Mouse (Mus musculus) neural tube, embryonic 11.5 days (tissue): ENCODE measurements around the gene Gk. TPM values are rescaled to one million over a fixed set of nuclear protein-coding genes. Genes with fewer than 3 reads are reported as not detected.
A peak's percentile ranks its signal among the peaks of the same experiment; 100 is the strongest.

Experiments
- ATAC-seq: fragments of 200-750 bp; cut with Nextera tagmentation; 2 replicates; pipeline ENCODE4 v1.8.0; 2017; ENCODE audit warnings: moderate number of reproducible peaks, mild to moderate bottlenecking, moderate TSS enrichment, moderate library complexity; ENCODE audit not compliant: insufficient read depth, low FRiP score, low TSS enrichment
- DNase-seq: peaks from one replicate; pipeline ENCODE4 v3.0.0-alpha.2; 2015; ENCODE audit warnings: low spot score
- H3K27ac ChIP-seq: fragments of 300-500 bp; sonication (generic); 2 replicates; pipeline ENCODE4 v1.5.1; 2014; ENCODE audit warnings: low read depth, mild to moderate bottlenecking, low read length
- H3K27me3 ChIP-seq: fragments of 300-500 bp; sonication (generic); 2 replicates; pipeline ENCODE4 v1.6.1; 2014; ENCODE audit warnings: mild to moderate bottlenecking, low read length, mixed read lengths; ENCODE audit not compliant: control insufficient read depth, insufficient read depth
- H3K36me3 ChIP-seq: fragments of 300-500 bp; sonication (generic); 2 replicates; pipeline ENCODE4 v1.6.1; 2014; ENCODE audit warnings: mild to moderate bottlenecking, low read length, moderate library complexity, mixed read lengths; ENCODE audit not compliant: control insufficient read depth, insufficient read depth
- H3K4me1 ChIP-seq: fragments of 300-500 bp; sonication (generic); 2 replicates; pipeline ENCODE4 v1.6.1; 2014; ENCODE audit warnings: low read length, mixed read lengths; ENCODE audit not compliant: control insufficient read depth, insufficient read depth
- H3K4me2 ChIP-seq: fragments of 300-500 bp; sonication (generic); 2 replicates; pipeline ENCODE4 v1.6.1; 2014; ENCODE audit warnings: low read depth, mild to moderate bottlenecking, moderate library complexity
- H3K4me3 ChIP-seq: fragments of 300-500 bp; sonication (generic); 2 replicates; pipeline ENCODE4 v1.5.1; 2014; ENCODE audit warnings: low read depth, low read length
- H3K9ac ChIP-seq: fragments of 300-500 bp; sonication (generic); 2 replicates; pipeline ENCODE4 v1.6.1; 2014; ENCODE audit warnings: mild to moderate bottlenecking, low read length
- H3K9me3 ChIP-seq: fragments of 300-500 bp; sonication (generic); 2 replicates; pipeline ENCODE4 v1.6.1; 2016; ENCODE audit warnings: low read length; ENCODE audit not compliant: control insufficient read depth
- WGBS: fragments of 180-500 bp; shearing (Covaris S2); extraction: QIAGEN DNeasy Blood & Tissue Kit; methylation state at CpG from one replicate; pipeline ENCODE4 v1.1.7; 2014; 5-methylcytosine and 5-hydroxymethylcytosine counted together
- polyA plus RNA-seq: library from polyadenylated mRNA; unstranded; fragments of >200 nt; fragmentation: Nextera tagmentation; extraction: Ambion mirVana; gene quantifications from 2 replicates; pipeline ENCODE4 v1.2.1, GENCODE M21; 2014

Gene Gk
- 9.0 and 9.2 TPM in 2 replicates for polyA plus RNA-seq

GRCm38 (mm10) chrX:85776544-85777087 is at the start of gene Gk:
Gene Gk (minus strand): TSS chrX:85776819.
- ATAC-seq (peak; percentile 99), DNase-seq (peak; percentile 94)
- H3K9me3 ChIP-seq: no peaks in the 10 kb centered on the region
- H3K4me2 ChIP-seq: peak within 1 kb of the TSS; percentile 50
- WGBS: 14% methylated on average over 33 of the region's 45 CpGs
- H3K27me3 ChIP-seq: no peaks in the 10 kb centered on the region
- no peaks in the 10 kb centered on the region for H3K36me3 ChIP-seq
- H3K27ac ChIP-seq: no peak within 1 kb of the TSS; the same call in 1 of the 2 replicates
- H3K4me1 ChIP-seq: no peaks in the 10 kb centered on the region
- H3K4me3 ChIP-seq: peak within 1 kb of the TSS; percentile 46
- H3K9ac ChIP-seq: peak within 1 kb of the TSS; percentile 62

GRCm38 (mm10) chrX:85804706-85805376 is 28.2 kb upstream of the Gk start:
- H3K9me3 ChIP-seq: no peaks in the 10 kb centered on the region
- DNase-seq (no peak), ATAC-seq (no peak)
- H3K27me3 ChIP-seq: no peaks in the 10 kb centered on the region
- no peak overlapping the region for H3K4me3 ChIP-seq
- 75% methylated on average over 4 of the region's 4 CpGs for WGBS
- no peak overlapping the region for H3K27ac ChIP-seq
- no peak overlapping the region for H3K4me2 ChIP-seq
- no peaks in the 10 kb centered on the region for H3K36me3 ChIP-seq
- no peaks in the 10 kb centered on the region for H3K4me1 ChIP-seq
- H3K9ac ChIP-seq: no peak overlapping the region

- no peaks in the 10 kb centered on the region for H3K27me3 ChIP-seq
- no peak overlapping the region for H3K27ac ChIP-seq
- H3K4me1 ChIP-seq: no peaks in the 10 kb centered on the region
- DNase-seq: no peak
- H3K4me2 ChIP-seq: no peak overlapping the region
- no peak overlapping the region for H3K4me3 ChIP-seq
- no peaks in the 10 kb centered on the region for H3K9me3 ChIP-seq
- no peaks in the 10 kb centered on the region for H3K36me3 ChIP-seq
- H3K9ac ChIP-seq: no peak overlapping the region
- no peak for ATAC-seq
These were observed 26.4 kb upstream of the Gk start for GRCm38 (mm10) chrX:85803006-85803405.

- WGBS: 84% methylated on average over 2 of the region's 2 CpGs
- no peaks in the 10 kb centered on the region for H3K4me1 ChIP-seq
- no peaks in the 10 kb centered on the region for H3K27me3 ChIP-seq
- DNase-seq: no peak
- no peak overlapping the region for H3K27ac ChIP-seq
- no peak overlapping the region for H3K4me2 ChIP-seq
- ATAC-seq: no peak
- no peaks in the 10 kb centered on the region for H3K9me3 ChIP-seq
- no peaks in the 10 kb centered on the region for H3K36me3 ChIP-seq
- H3K9ac ChIP-seq: no peak overlapping the region
- H3K4me3 ChIP-seq: no peak overlapping the region
These were observed 20.8 kb upstream of the Gk start for GRCm38 (mm10) chrX:85797449-85797848.

GRCm38 (mm10) chrX:85778346-85778745 is 1.7 kb upstream of the Gk start:
- ATAC-seq: no peak
- 73% methylated on average over 3 of the region's 3 CpGs for WGBS
- H3K9ac ChIP-seq: no peak overlapping the region

GRCm38 (mm10) chrX:85777141-85777540 is 522 bp upstream of the Gk start:
- H3K9ac ChIP-seq: peak overlapping the region; percentile 62
- H3K4me3 ChIP-seq: peak overlapping the region; percentile 46
- ATAC-seq (peak; percentile 57), DNase-seq (no peak)
- H3K4me1 ChIP-seq: no peaks in the 10 kb centered on the region
- 16% methylated on average over 17 of the region's 17 CpGs for WGBS
- H3K27me3 ChIP-seq: no peaks in the 10 kb centered on the region
- H3K9me3 ChIP-seq: no peaks in the 10 kb centered on the region
- H3K4me2 ChIP-seq: peak overlapping the region; percentile 32
- no peaks in the 10 kb centered on the region for H3K36me3 ChIP-seq
- no peak overlapping the region; the same call in 1 of the 2 replicates for H3K27ac ChIP-seq

More at GRCm38 (mm10) chrX:85778346-85778745, 1.7 kb upstream of the Gk start:
- Histone ChIP-seq H3K9me3 (no peaks in the 10 kb centered on the region), H3K4me1 (no peaks in the 10 kb centered on the region), H3K36me3 (no peaks in the 10 kb centered on the region), H3K4me2 (no peak overlapping the region), H3K27me3 (no peaks in the 10 kb centered on the region), H3K27ac (no peak overlapping the region), H3K4me3 (no peak overlapping the region)
- DNase-seq: no peak

GRCm38 (mm10) chrX:85775879-85776543 is 608 bp downstream of the Gk start:
- Histone ChIP-seq H3K9me3 (no peaks in the 10 kb centered on the region), H3K9ac (peak overlapping the region; percentile 50), H3K36me3 (no peaks in the 10 kb centered on the region), H3K27me3 (no peaks in the 10 kb centered on the region), H3K4me2 (peak overlapping the region; percentile 50), H3K4me3 (peak overlapping the region; percentile 39), H3K27ac (no peak overlapping the region), H3K4me1 (no peaks in the 10 kb centered on the region)
- DNase-seq: no peak
- WGBS: 14% methylated on average over 14 of the region's 22 CpGs
- no peak; the same call in none of the 2 replicates for ATAC-seq

GRCm38 (mm10) chrX:85771303-85771702 is 5.3 kb downstream of the Gk start:
- H3K9ac ChIP-seq: no peak overlapping the region
- ATAC-seq: no peak
- H3K27ac ChIP-seq: no peak overlapping the region
- H3K36me3 ChIP-seq: no peaks in the 10 kb centered on the region
- H3K4me1 ChIP-seq: no peaks in the 10 kb centered on the region
- WGBS: 76% methylated on average over 3 of the region's 3 CpGs
- DNase-seq: no peak
- H3K27me3 ChIP-seq: no peaks in the 10 kb centered on the region
- no peaks in the 10 kb centered on the region for H3K9me3 ChIP-seq
- H3K4me2 ChIP-seq: no peak overlapping the region
- no peak overlapping the region for H3K4me3 ChIP-seq
